Mouse (Mus musculus) induced T-regulatory cell, adult 2 months (primary cell): ENCODE data around the gene Gm49601.

Experiments
- DNase-seq: peaks from one replicate; pipeline ENCODE4 v3.0.0-alpha.2; 2012; ENCODE audit warnings: low read depth

The Gm49601 gene

GRCm38 (mm10) chr16:18626376-18626878 is at the start of gene Gm49601:
Gm49601 (minus strand) TSS chr16:18626427.
- peak; percentile 88 for DNase-seq

DNA sequence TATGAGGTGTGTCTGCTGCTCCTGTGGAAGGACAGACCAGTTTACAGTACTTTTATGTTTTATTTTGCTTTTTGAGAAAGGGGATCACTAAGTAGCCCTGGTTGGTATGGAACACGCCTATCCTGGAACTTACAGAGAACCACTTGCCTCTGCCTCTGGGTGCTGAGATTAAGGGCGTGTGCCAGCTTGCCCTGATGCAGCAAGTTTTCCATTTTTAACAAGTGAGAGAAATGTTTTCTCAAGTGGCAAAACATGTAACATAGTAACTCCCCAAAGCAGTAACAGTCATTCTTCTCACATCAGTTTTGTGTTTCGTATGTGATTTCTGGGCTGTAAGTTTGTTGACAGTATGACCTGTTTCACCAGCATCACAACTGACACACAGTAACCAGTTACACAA is 46.8 kb upstream of the Gm49601 start:
- DNase-seq = no peak

GRCm38 (mm10) chr16:18672027-18672426 is 45.8 kb upstream of the Gm49601 start:
- DNase-seq = no peak

DNA sequence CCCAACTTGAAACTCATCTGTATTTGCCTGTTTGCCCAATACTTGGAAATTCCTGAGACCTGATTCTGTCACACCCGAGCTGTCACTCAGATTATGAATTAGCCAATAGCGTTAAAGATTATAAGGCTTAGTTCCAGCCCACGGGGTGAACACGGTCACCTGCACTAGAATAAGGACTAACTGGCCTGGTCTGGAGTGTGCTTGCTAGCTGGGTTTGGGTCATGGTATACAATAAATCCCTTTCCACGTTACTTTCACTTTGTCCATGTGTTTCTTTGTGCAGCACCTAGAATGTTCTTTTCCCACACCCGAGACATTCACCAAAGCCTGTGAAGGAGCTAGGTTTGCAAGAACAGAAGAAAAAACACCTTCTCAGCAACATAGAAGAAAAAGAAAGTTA is 43.7 kb upstream of the Gm49601 start:
- DNase-seq = no peak

DNA sequence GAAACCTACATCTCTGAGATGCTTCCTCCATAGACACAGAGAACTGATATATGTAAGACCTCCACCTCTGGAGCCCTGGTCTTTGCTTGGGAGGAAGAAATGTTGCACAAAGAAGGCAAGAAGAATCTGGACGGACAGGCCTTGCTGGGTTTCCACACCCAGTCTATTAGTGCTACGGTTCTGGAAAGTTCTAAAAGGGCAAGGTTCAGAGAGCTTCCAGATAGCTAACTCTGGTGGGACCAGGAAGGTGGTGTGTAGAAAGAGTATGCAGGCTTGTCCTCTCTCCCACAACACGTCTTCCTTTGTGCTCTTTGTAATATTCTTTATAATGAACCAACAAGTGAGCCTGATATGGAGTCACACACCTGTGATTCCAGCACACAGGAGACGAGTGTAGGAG is 32.4 kb upstream of the Gm49601 start:
- no peak for DNase-seq

GRCm38 (mm10) chr16:18655372-18656098 is 29.3 kb upstream of the Gm49601 start:
- DNase-seq = no peak

DNA sequence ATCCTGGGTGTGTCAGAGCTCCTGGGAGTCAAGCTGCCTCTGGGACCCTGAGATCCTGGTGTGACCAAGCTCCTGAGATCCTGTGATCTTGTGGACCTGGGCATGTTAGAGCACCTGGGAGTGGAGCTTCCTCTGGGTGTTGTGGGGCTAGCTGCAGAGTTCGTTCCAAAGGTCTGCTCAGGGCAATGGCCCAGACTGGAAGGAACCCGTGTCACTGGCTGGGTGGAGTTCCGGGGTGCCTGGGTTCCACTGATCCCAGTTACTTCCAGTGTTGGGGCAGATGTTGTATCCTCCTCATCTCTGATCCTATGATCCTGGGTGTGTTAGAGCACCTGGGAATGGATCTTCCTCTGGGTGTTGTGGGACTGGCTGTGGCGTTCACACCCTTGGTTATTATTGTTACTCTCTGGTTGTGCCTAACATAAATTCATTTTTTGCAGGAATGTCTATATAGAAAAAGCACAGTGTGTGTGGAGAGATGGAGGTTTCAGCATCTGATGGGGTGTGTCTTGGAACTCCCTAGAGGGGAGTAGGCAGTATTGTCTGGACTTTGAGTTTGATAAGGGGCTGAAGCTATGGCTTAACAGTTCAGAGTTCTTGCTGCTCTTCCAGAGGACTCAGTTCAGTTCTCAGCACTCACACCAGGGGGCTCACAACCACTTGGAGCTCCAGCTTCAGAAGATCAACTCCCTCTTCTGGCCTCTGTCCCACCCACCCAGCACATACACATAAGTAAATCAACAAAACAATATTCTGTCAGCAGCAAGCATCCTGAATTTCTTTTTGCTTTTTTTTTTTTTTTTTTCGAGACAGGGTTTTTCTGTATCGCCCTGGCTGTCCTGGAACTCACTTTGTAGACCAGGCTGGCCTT is 27.3 kb upstream of the Gm49601 start:
- no peak for DNase-seq

DNA sequence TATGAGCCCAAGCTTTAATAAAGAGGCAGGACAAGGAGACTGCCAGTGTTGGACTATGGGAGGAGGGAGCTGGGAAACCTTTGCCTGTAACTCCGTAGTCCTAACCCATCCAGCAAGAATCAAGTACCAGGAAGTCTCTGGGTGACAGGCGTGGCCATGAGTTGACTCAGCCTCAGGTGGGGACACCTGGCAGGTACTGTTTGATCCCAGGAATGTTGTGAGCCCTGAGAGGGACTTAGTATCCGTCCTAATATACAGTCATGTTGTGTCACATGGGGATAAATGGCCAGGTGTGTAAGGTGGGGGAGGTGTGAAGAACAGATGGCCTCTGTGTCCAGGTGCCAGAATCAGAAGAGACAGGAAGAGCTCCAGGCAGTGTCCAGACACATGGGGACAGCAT is 22.9 kb upstream of the Gm49601 start:
- DNase-seq = no peak

DNA sequence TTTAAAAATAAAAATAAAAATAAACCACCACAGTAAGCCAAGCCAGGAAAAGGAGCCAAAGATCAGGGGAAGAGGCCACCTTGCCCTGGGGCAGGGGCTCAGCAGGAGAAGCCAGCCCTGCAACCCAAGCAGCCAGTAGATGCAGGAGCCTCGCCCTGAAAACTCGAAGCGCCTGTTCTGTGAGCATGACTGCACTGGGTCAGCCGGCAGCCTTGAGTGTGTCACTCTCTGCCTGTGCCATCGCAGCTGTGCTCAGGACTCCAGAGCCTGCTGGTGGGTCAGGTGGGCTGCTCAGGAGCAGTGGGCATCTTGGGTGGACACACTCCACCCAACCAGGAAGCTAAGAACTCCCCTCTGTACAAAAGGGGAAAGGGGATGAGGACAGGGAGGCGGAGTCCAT is 19.1 kb upstream of the Gm49601 start:
- DNase-seq = no peak

DNA sequence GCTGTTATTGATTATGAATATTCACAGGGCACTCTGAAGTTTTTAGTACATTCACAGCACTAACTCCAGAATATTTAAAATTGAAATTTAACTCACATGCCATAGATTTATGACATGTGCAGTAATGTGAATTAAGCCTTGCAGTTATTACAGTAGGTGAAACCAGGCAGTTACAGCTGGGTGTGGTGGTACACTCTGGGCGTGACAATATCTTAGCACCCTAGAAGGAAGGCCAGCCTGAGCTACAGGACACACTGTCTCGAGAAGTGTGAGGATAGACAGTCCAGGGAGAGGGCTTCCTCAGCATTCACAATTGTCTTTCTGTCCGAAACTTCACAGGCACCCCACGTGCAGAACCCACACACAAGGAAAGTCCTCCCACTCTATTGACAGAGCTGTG is 18.3 kb upstream of the Gm49601 start:
- DNase-seq = no peak

DNA sequence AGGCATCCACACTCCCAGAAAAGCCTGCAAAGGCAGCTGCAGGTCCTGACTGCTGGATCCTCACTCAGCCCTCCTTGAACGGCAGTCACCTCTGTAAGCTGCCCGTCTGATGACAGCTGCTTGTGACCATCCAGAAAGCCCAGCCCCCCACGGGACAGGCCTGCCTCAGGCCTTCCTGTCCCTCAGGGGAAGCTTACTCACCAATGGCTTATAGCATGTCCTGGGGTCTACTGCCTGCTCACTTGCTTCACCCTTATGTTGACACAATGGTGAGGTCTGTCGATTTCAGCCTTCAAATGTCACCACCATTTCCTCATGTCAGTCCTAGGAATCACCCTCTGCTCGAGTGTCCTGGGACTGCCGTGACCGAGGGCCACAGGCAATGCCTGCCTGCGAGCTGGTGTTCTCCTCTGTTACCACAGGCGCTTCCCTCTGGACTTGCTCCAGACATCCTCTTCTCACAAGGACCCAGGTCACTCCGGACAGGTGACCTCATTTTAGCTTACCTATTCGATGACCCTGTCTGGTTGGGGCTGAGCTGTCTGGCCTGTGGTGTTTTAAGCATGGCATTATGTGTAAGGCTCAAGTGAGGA is 17.3 kb upstream of the Gm49601 start:
- no peak for DNase-seq

DNA sequence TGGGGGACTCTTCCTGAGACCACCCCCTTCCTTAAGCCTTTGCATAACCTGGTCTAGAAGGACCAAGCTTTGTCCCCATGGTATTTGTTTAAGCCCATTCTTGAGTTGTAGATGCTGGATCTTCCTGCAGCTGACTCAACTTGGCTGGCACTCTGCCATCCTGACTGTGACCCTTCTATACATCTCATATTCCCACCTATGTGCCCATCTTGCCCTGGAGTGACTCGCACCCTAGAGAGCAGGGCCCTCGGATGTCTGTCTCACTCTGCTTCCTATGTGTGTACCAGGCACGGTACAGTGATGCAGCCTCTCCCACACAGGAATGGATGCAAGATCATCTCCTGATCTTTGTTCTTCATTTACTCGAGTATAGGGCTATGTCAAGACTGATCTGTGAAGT is 16.7 kb upstream of the Gm49601 start:
- DNase-seq = no peak

DNA sequence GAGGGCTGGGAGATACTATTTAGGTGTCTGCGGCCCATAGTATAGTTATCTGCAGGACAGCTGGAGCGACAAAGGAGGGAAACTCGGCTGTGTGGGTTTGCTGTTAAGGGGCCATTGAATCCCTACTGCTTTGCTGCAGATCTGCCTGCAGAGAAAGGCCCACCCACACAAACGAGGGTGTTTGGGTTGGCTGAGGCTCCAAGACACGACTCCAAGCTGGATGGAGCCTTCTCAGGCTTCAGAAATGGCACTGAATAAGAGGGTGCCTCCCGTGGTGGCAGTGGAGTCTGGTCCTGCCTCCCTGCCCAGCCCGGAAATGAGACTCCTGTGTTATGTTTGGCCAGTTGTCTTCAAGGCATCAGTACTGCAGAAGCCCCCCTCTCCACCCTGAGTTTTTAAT is 16.1 kb upstream of the Gm49601 start:
- DNase-seq = no peak

- no peak for DNase-seq
Measured at GRCm38 (mm10) chr16:18639382-18639929, 13.2 kb upstream of the Gm49601 start.

GRCm38 (mm10) chr16:18638396-18638795 is 12.2 kb upstream of the Gm49601 start:
- DNase-seq = no peak

DNA sequence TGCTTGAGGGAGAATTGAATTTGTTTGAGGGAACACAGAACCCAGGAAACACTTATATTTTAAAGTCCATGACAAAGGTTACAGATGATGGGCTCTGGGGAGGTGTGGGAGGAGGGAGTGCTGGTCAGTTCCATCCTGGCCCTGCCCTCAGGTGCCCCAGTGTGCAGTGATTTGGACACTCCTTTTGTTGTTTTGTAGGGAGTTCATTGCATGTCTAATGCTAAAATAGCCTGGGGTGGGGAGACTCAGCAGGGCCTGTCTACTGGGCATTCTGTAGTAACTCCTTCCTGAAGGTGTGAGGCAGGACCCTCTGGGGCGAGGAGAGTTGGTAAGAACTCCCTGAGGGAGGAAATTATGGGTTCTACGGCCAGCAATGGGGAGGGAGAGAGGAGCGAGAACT is 10.6 kb upstream of the Gm49601 start:
- no peak for DNase-seq

DNA sequence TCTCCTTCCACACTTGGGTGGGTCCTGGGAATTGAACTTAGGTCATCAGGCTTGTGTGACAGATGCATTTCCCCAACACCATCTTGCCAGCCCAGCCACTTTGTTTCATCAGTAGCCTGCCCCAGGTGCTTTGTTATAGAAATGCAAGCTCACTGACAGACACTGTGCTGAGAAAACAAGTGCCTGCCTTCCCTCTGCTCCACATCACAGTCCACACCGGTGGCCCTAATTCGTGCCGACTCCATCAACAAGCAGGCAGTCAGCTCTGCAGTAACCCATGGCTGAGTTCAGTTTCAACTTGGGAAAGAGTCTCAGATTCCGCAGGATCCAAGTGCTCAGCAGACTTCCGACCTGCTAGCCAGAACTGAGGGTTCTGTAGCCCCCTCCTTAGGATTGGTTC is 10.2 kb upstream of the Gm49601 start:
- DNase-seq = no peak

- DNase-seq = no peak
Measured at GRCm38 (mm10) chr16:18633333-18633732, 7.1 kb upstream of the Gm49601 start.

DNA sequence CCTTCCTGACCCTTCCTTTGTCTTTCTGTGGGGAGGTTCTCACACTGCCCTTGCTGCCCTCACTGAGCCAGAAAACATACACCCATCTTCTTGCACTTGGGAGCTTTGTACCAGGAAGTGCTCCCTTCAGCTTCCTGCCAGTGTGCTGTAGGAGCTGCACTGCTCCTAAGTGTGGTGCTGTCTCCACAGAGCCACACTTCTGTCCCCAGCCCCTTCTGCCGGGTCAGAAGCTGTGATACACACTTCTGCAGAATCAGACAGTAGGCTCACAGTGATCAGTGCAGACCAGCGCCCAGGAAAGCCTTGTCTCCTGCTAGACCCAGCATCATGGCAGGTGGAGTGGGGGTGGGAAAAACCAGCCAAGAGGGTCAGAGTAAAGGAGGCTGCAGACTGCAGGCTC is 6.6 kb upstream of the Gm49601 start:
- DNase-seq = no peak

- no peak for DNase-seq
Measured at GRCm38 (mm10) chr16:18632059-18632458, 5.8 kb upstream of the Gm49601 start.

- no peak for DNase-seq
Measured at GRCm38 (mm10) chr16:18631141-18631540, 4.9 kb upstream of the Gm49601 start.

DNA sequence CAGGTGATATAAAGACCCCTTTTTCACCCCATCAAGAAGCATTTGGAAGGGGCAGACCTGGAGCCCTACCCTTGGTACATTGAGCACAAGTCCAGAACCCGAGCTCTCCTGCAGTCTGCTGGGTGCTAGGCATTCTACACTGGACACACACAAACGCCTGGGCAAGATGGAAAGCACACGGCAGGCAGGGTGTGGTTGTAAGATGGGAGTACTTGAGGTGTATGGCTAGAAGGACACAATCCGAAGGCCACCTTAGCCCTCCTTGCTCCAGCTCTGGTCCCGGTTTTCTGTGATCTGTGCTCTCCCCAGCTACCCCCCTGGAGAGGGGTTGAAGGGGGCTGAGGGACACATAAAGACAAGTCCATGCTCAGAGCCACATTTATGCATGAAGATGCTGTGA is 4.1 kb upstream of the Gm49601 start:
- peak; percentile 14 for DNase-seq
